ENCODE assay signal across 8 mouse cellular contexts in the genomic region with DNA sequence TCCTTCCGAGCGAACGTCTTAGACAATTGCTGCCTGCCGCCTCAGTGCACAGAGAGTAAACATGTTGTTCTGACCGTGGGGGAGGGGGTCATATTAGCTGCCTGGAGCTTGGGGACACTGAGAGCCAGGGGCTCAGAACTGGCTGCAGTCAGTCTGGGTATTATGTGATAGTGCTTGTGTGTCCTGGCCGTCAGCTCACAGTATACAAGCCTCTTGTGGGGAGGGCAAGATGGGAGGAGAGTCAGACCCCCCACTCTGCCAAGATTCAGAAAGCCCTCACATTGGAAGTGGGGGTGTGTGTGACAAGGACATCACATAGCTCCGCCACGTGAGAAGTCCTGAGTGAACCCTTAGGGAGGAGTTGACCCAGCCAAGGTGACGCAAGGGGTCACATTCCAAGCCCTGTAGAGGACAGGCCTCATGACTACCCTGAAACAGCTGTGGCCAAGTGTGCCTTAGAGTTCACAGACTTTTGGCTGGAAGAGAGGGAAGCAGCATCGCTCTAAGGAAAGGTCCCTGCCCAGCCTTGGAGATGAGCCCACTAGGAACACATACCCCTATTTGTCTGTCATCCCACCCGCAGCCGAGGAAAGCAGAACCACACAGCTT. TPM values are rescaled to one million over a fixed set of nuclear protein-coding genes. Genes with fewer than 3 reads are reported as not detected.
DNase-seq lines count a peak whose midpoint lies in the region; ATAC-seq lines count a peak whose summit lies in the region.

No protein-coding gene starts in this region.

- DNase-seq in cerebellum, adult 8-10 months, result peak; percentile 15
- DNase-seq in cerebellum, postnatal 25 days, result no peak
- peak; percentile 57 for DNase-seq in embryo, embryonic 9.5 days (ENCODE audit: extremely low spot score)
- DNase-seq in lung, postnatal 25 days (ENCODE audit: low spot score), result peak; percentile 93
- DNase-seq in yolk sac, embryonic 10.5 days (ENCODE audit: low spot score), result peak; percentile 89

- H3K9ac ChIP-seq in heart, embryonic 12.5 days, result peak overlapping the region; percentile 77
- peak overlapping the region; percentile 59 for H3K9ac ChIP-seq in kidney, embryonic 15.5 days

- H3K36me3 ChIP-seq in heart, embryonic 12.5 days, result peaks cover 23% of the 10 kb centered on the region
- H3K36me3 ChIP-seq in kidney, embryonic 15.5 days, result peaks cover 30% of the 10 kb centered on the region

- peak overlapping the region; percentile 48 for H3K4me3 ChIP-seq in heart, embryonic 12.5 days
- peak overlapping the region; percentile 66 for H3K4me3 ChIP-seq in kidney, embryonic 15.5 days (replicated peaks)

- H3K9me3 ChIP-seq in heart, embryonic 12.5 days (replicated peaks), result no peaks in the 10 kb centered on the region
- no peaks in the 10 kb centered on the region for H3K9me3 ChIP-seq in kidney, embryonic 15.5 days (replicated peaks)

- H3K4me2 ChIP-seq in heart, embryonic 12.5 days, result peak overlapping the region; percentile 77
- H3K4me2 ChIP-seq in kidney, embryonic 15.5 days, result peak overlapping the region; percentile 91

- peaks cover 96% of the 10 kb centered on the region for H3K4me1 ChIP-seq in heart, embryonic 12.5 days (replicated peaks)
- H3K4me1 ChIP-seq in kidney, embryonic 15.5 days, result peaks cover 98% of the 10 kb centered on the region

- ATAC-seq in heart, embryonic 12.5 days (ENCODE audit: insufficient number of reproducible peaks, low FRiP score), result no peak
- ATAC-seq in kidney, embryonic 15.5 days (replicated peaks; ENCODE audit: low FRiP score), result peak; percentile 2
- ATAC-seq in erythroid progenitor cell, adult 5-6 weeks (replicated peaks; ENCODE audit: low FRiP score, poor library complexity, severe bottlenecking), result no peak

- WGBS in heart, embryonic 12.5 days, result 21% methylated on average over 12 of the region's 12 CpGs
- 12% methylated on average over 12 of the region's 12 CpGs for WGBS in kidney, embryonic 15.5 days

- peaks cover 8% of the 10 kb centered on the region; the same call in 1 of the 2 replicates for H3K27me3 ChIP-seq in heart, embryonic 12.5 days (replicated peaks)
- no peaks in the 10 kb centered on the region for H3K27me3 ChIP-seq in kidney, embryonic 15.5 days

- peak overlapping the region; percentile 94 for H3K27ac ChIP-seq in heart, embryonic 12.5 days (ENCODE audit: poor library complexity, severe bottlenecking)
- H3K27ac ChIP-seq in kidney, embryonic 15.5 days, result peak overlapping the region; percentile 97

RNA-seq across cellular contexts. Expression of gene Tns2, which starts 3.8 kb away (rescaled TPM):
- 35.3 and 38.7 TPM in 2 replicates for polyA plus RNA-seq in heart, embryonic 12.5 days (2016; fragmentation: Nextera tagmentation; extraction: Ambion mirVana)
- polyA plus RNA-seq in kidney, embryonic 15.5 days (2015; fragmentation: Nextera tagmentation; extraction: Ambion mirVana), result 39.7 and 48.4 TPM in 2 replicates
- 0.36 TPM in 1 of 2 replicates, not detected in the other for total RNA-seq in erythroid progenitor cell, adult 5-6 weeks (2015; ENCODE audit: low replicate concordance)
- total RNA-seq in erythroid progenitor cell, adult 5-6 weeks (2017; ENCODE audit: low replicate concordance), result not detected in 2 replicates

RNA-seq across cellular contexts. Expression of gene Eif4b, which starts 30.5 kb away (rescaled TPM):
- polyA plus RNA-seq in heart, embryonic 12.5 days (2016; fragmentation: Nextera tagmentation; extraction: Ambion mirVana), result 79.9 and 80.2 TPM in 2 replicates
- polyA plus RNA-seq in kidney, embryonic 15.5 days (2015; fragmentation: Nextera tagmentation; extraction: Ambion mirVana), result 127 and 130 TPM in 2 replicates
- total RNA-seq in erythroid progenitor cell, adult 5-6 weeks (2015; ENCODE audit: low replicate concordance), result 34.2 and 49.9 TPM in 2 replicates
- total RNA-seq in erythroid progenitor cell, adult 5-6 weeks (2017; ENCODE audit: low replicate concordance), result 89.8 and 92.8 TPM in 2 replicates

RNA-seq across cellular contexts. Expression of gene Spryd3, which starts 32.0 kb away (rescaled TPM):
- polyA plus RNA-seq in heart, embryonic 12.5 days (2016; fragmentation: Nextera tagmentation; extraction: Ambion mirVana), result 19.8 and 20.9 TPM in 2 replicates
- polyA plus RNA-seq in kidney, embryonic 15.5 days (2015; fragmentation: Nextera tagmentation; extraction: Ambion mirVana), result 18.0 and 18.4 TPM in 2 replicates
- total RNA-seq in erythroid progenitor cell, adult 5-6 weeks (2015; ENCODE audit: low replicate concordance), result 2.5 and 5.4 TPM in 2 replicates
- total RNA-seq in erythroid progenitor cell, adult 5-6 weeks (2017; ENCODE audit: low replicate concordance), result 2.3 and 16.0 TPM in 2 replicates

RNA-seq across cellular contexts. Expression of gene Igfbp6, which starts 40.1 kb away (rescaled TPM):
- 1.7 and 2.5 TPM in 2 replicates for polyA plus RNA-seq in heart, embryonic 12.5 days (2016; fragmentation: Nextera tagmentation; extraction: Ambion mirVana)
- polyA plus RNA-seq in kidney, embryonic 15.5 days (2015; fragmentation: Nextera tagmentation; extraction: Ambion mirVana), result 31.0 and 33.6 TPM in 2 replicates
- not detected in 2 replicates for total RNA-seq in erythroid progenitor cell, adult 5-6 weeks (2015; ENCODE audit: low replicate concordance)
- not detected in 2 replicates for total RNA-seq in erythroid progenitor cell, adult 5-6 weeks (2017; ENCODE audit: low replicate concordance)

RNA-seq across cellular contexts. Expression of gene Soat2, which starts 46.3 kb away (rescaled TPM):
- 0.87 and 1.2 TPM in 2 replicates for polyA plus RNA-seq in heart, embryonic 12.5 days (2016; fragmentation: Nextera tagmentation; extraction: Ambion mirVana)
- 0.33 and 1.1 TPM in 2 replicates for polyA plus RNA-seq in kidney, embryonic 15.5 days (2015; fragmentation: Nextera tagmentation; extraction: Ambion mirVana)
- 1.1 and 5.0 TPM in 2 replicates for total RNA-seq in erythroid progenitor cell, adult 5-6 weeks (2015; ENCODE audit: low replicate concordance)
- total RNA-seq in erythroid progenitor cell, adult 5-6 weeks (2017; ENCODE audit: low replicate concordance), result 1.0 and 1.7 TPM in 2 replicates

Comparison
In these comparisons a context has a peak if more than half of its experiments do, and no peak if none do; other contexts are left out.
1. DNase-seq: peak in cerebellum, adult 8-10 months (single experiment), embryo, embryonic 9.5 days (single experiment), lung, postnatal 25 days (single experiment) and yolk sac, embryonic 10.5 days (single experiment); none in cerebellum, postnatal 25 days (0 of 2).